Mouse (Mus musculus): Measurements from ENCODE around the gene Fcgrt. TPM values are rescaled to one million over a fixed set of nuclear protein-coding genes. Genes with fewer than 3 reads are reported as not detected.
A peak's percentile ranks its signal among the peaks of the same experiment; 100 is the strongest.

Gene Fcgrt
- polyA plus RNA-seq, 1 experiment from 2014 or later: 22.2 TPM

DNA sequence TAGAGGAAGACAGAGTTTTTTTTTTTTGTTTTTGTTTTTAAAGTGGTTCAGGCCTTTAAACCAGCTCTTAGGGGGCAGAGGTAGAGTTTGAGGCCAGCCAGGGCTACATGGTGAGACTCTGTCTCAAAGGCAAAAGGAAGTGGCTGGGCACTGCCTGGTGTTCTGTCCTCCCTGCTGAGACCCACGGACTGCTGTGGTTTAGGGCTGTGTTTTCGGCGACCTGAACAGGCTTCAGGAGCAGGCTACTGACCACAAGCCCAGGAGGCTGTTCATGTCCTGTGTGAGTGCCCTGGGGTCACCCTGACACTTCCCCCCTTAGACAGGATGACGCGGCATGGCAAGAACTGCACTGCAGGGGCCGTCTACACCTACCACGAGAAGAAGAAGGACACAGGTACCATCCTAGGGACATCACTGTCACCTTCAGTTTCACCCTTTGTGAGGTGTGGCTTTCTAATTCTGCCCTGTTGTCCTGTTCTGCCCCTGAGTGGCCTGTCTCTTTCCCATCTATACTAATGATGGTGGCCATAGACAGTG is 30.4 kb downstream of the Fcgrt start:
- POLR2A ChIA-PET: no interaction called here
- DNase-seq (ENCODE audit: low read depth, low spot score) (no peak), ATAC-seq (no peak)
- CTCF ChIA-PET: no interaction called here
- no peak for TF ChIP-seq CTCF (IDR thresholded peaks at IDR 0.05)
- no peaks in the 10 kb centered on the region for H3K27me3 ChIP-seq
- in situ Hi-C loops (cut with MboI; ENCODE audit: low pct_unique_long_range_greater_than_20kb): no loop called here

GRCm38 (mm10) chr7:45072230-45072629 is 31.4 kb downstream of the Fcgrt start:
- DNase-seq (ENCODE audit: low read depth, low spot score): no peak
- CTCF ChIA-PET: interaction anchor here (1.2 kb wide), 1 partner anchor 34 kb away, joined by 3 read pairs; no protein-coding TSS in a partner anchor
- H3K27me3 ChIP-seq: no peaks in the 10 kb centered on the region
- TF ChIP-seq CTCF (IDR thresholded peaks at IDR 0.05): no peak
- in situ Hi-C loops (cut with MboI; ENCODE audit: low pct_unique_long_range_greater_than_20kb): no loop called here
- POLR2A ChIA-PET: no interaction called here
- no peak for ATAC-seq

DNA sequence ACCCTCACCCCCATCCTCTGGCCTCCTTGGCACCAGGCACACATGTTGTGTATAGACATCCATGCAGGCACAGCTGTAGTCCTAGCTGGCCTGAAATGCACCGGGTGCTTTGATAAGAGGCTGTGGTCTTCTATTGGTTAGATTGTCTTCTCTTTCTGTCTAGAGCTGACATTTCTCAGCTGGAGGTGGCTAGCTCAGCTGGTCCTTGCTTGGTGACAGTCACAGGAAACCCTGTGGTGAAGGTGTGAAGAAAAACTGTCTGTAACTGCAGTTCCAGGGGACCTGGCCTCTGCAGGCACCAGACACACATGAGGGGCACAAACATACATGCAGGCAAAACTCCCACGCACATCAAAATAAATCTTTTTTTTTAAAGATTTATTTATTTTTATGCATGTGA is 34.0 kb downstream of the Fcgrt start:
- ChIA-PET POLR2A (no interaction called here), CTCF (interaction anchor here (1.6 to 2.7 kb wide), 2 partner anchors 10 to 16 kb away, joined by 6 to 7 read pairs; no protein-coding TSS in a partner anchor)
- TF ChIP-seq CTCF (IDR thresholded peaks at IDR 0.05): no peak
- no peak for ATAC-seq
- no peaks in the 10 kb centered on the region for H3K27me3 ChIP-seq
- DNase-seq (ENCODE audit: low read depth, low spot score): no peak
- in situ Hi-C loops (cut with MboI; ENCODE audit: low pct_unique_long_range_greater_than_20kb): loop anchor here (5.0 kb wide), 1 partner anchor 87 kb away; no protein-coding TSS in a partner anchor

GRCm38 (mm10) chr7:45068000-45068318 is 35.7 kb downstream of the Fcgrt start:
- in situ Hi-C loops (cut with MboI; ENCODE audit: low pct_unique_long_range_greater_than_20kb): loop anchor here (5.0 kb wide), 1 partner anchor 86 kb away; no protein-coding TSS in a partner anchor
- ChIA-PET POLR2A (interaction anchor here (0.6 kb wide), 1 partner anchor 56 kb away, joined by 4 read pairs; no protein-coding TSS in a partner anchor), CTCF (interaction anchor here (0.8 to 2.7 kb wide), 13 partner anchors 8 to 102 kb away, joined by 3 to 9 read pairs (median 5); partner anchors contain the start of genes Rcn3 and Rras)
- no peak for TF ChIP-seq CTCF (IDR thresholded peaks at IDR 0.05)
- DNase-seq (ENCODE audit: low read depth, low spot score) (no peak), ATAC-seq (peak; percentile 26)
- no peaks in the 10 kb centered on the region for H3K27me3 ChIP-seq

DNA sequence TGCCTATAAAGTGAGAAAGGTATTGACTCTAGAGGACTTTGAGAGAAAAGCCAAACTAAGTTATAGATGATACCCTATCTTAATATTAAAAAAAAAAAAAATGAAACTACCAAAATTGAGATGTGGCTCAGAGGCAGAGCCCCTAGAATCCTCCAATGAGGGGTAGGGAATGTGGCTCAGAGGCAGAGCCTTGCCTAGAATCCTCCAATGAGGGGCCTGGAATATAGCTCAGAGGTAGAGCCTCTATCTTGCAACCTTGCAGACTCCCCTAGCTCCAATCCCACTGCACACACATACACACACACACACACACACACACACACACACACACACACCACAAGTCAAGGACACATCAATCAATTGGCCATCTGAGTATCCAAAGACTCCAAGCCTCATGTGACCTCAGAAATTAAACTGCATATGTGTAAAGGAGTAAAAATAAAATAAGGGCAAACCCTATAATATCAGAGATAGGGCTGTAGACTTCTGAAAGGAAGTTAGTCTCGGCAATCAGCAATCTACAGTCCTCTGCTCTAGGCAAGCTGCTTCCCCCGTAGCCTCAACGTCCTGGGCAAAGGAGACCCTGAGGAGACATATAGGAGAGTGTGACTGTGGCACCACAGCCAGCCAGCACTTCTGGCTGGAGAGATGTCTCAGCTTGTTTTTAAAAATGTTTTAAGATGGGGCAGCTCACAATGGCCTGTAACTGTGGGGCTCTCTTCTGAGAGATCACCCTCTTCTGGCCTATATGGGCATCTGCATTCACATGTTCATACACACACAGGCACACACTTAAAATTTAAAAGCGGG is 36.3 kb downstream of the Fcgrt start:
- TF ChIP-seq CTCF (IDR thresholded peaks at IDR 0.05): no peak
- in situ Hi-C loops (cut with MboI; ENCODE audit: low pct_unique_long_range_greater_than_20kb): loop anchor here (5.0 kb wide), 1 partner anchor 85 kb away; no protein-coding TSS in a partner anchor
- no peak for DNase-seq (ENCODE audit: low read depth, low spot score)
- CTCF ChIA-PET: interaction anchor here (0.8 to 2.7 kb wide), 11 partner anchors 8 to 88 kb away, joined by 3 to 9 read pairs (median 4); partner anchors contain the start of genes Rcn3 and Rras
- POLR2A ChIA-PET: no interaction called here
- no peak for ATAC-seq
- no peaks in the 10 kb centered on the region for H3K27me3 ChIP-seq

GRCm38 (mm10) chr7:45062239-45062835 is 41.3 kb downstream of the Fcgrt start, which contains the start of the genes Nosip and Prrg2:
Gene Nosip, plus strand, starts transcription at chr7:45062429.
Gene Prrg2, minus strand, starts transcription at chr7:45062677.
- ChIA-PET POLR2A (interaction anchor here (0.9 kb wide), 1 partner anchor 10 kb away, joined by 3 read pairs; no protein-coding TSS in a partner anchor), CTCF (no interaction called here)
- in situ Hi-C loops (cut with MboI; ENCODE audit: low pct_unique_long_range_greater_than_20kb): no loop called here
- no peaks in the 10 kb centered on the region for H3K27me3 ChIP-seq
- no peak for TF ChIP-seq CTCF (IDR thresholded peaks at IDR 0.05)
- DNase-seq (ENCODE audit: low read depth, low spot score) (peak; percentile 91), ATAC-seq (peak; percentile 79)

DNA sequence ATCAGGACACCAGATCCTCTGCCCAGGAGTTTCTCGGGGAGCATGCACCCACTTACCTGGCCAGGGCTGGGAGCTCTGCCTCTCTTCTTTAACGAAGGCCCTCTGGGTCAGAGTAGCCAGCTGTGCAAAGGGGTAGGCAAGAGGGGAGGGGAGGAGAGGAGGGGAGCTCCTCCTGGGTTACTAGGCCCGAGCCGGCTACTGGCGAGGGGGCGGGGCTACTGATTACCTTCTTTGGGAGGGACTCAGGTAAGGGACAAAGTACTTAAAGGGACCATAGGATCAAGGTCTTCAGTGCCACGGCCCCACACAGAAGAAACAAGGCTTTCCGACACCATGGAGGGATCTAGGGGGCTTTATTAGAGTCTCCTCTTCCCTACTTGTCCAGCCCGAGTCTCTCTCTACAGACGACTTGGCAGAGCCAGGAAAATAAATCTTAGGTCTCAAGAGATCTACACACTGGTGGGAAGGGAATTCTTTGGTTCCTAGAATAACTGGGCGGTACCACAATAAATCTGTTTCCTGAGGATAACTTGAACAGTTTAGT is 42.0 kb downstream of the Fcgrt start:
- no peaks in the 10 kb centered on the region for H3K27me3 ChIP-seq
- TF ChIP-seq CTCF (IDR thresholded peaks at IDR 0.05): no peak
- no peak for ATAC-seq
- no peak for DNase-seq (ENCODE audit: low read depth, low spot score)
- in situ Hi-C loops (cut with MboI; ENCODE audit: low pct_unique_long_range_greater_than_20kb): no loop called here
- ChIA-PET CTCF (interaction anchor here (0.7 kb wide), 1 partner anchor 44 kb away, joined by 3 read pairs; the partner anchor contains the start of gene Rras), POLR2A (interaction anchor here (0.7 kb wide), 1 partner anchor 526 kb away, joined by 5 read pairs; no protein-coding TSS in a partner anchor)

DNA sequence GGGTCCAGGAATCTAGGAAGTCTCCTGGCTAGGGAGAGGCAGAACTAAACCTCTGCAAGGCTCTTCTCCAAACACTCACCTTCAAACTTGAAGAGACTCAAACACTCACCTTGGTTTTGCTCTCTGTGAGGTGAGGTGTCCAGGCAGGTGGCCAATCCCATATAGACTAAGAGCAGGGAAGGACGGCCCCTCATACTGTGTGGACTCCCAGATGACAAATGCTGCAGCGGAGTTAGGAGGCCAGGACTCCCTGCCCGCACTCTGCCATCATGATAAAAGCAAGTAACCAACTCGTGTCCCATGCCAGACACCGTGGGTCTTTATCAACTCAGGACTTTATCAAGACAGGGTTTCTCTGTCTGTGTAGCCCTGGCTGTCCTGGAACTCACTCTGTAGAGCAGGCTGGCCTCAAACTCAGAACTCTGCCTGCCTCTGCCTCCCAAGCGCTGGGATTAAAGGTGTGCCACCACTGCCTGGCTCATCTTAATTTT is 43.0 kb downstream of the Fcgrt start:
- POLR2A ChIA-PET: no interaction called here
- in situ Hi-C loops (cut with MboI; ENCODE audit: low pct_unique_long_range_greater_than_20kb): no loop called here

GRCm38 (mm10) chr7:45058607-45059571 is 44.8 kb downstream of the Fcgrt start:
- no peak for ATAC-seq
- in situ Hi-C loops (cut with MboI; ENCODE audit: low pct_unique_long_range_greater_than_20kb): no loop called here
- H3K27me3 ChIP-seq: no peaks in the 10 kb centered on the region
- CTCF ChIA-PET: interaction anchor here (0.7 to 1.5 kb wide), 3 partner anchors 9 to 29 kb away, joined by 3 to 5 read pairs (median 4); no protein-coding TSS in a partner anchor
- POLR2A ChIA-PET: interaction anchor here (0.6 to 1.4 kb wide), 2 partner anchors 41 to 71 kb away, joined by 5 to 7 read pairs; partner anchors contain the start of gene Rras
- DNase-seq (ENCODE audit: low read depth, low spot score): no peak
- TF ChIP-seq CTCF (IDR thresholded peaks at IDR 0.05): no peak

More for the DNA sequence above, 43.0 kb downstream of the Fcgrt start:
- DNase-seq (ENCODE audit: low read depth, low spot score): no peak
- no peak for ATAC-seq
- no peak for TF ChIP-seq CTCF (IDR thresholded peaks at IDR 0.05)
- CTCF ChIA-PET: interaction anchor here (1.2 kb wide), 1 partner anchor 94 kb away, joined by 3 read pairs; no protein-coding TSS in a partner anchor
- no peaks in the 10 kb centered on the region for H3K27me3 ChIP-seq
